Mouse (Mus musculus): ENCODE data around the gene Rere. TPM values are rescaled to one million over a fixed set of nuclear protein-coding genes. Genes with fewer than 3 reads are reported as not detected.

Rere gene
- polyA plus RNA-seq, 1 experiment from 2014 or later, result 19.9 TPM

- no peak for ATAC-seq (ENCODE audit: extremely low read depth, insufficient number of reproducible peaks, low FRiP score, low TSS enrichment)
- no peak overlapping the region for H3K27ac ChIP-seq (replicated peaks)
- H3K27me3 ChIP-seq (replicated peaks), result no peaks in the 10 kb centered on the region
- 62% methylated on average over 1 of the region's 1 CpGs for WGBS
- H3K4me3 ChIP-seq, result no peak overlapping the region
- peaks cover 34% of the 10 kb centered on the region for H3K36me3 ChIP-seq
- H3K9ac ChIP-seq, result no peak overlapping the region
- no peaks in the 10 kb centered on the region for H3K9me3 ChIP-seq
- peaks cover 39% of the 10 kb centered on the region for H3K4me1 ChIP-seq
- no peak overlapping the region for H3K4me2 ChIP-seq
These were observed 238.6 kb downstream of the Rere start for GRCm38 (mm10) chr4:150520069-150520468.

- H3K4me3 ChIP-seq, result no peak overlapping the region
- H3K27ac ChIP-seq (replicated peaks), result no peak overlapping the region
- 74% methylated on average over 5 of the region's 5 CpGs for WGBS
- H3K27me3 ChIP-seq (replicated peaks), result no peaks in the 10 kb centered on the region
- H3K4me1 ChIP-seq, result peaks cover 24% of the 10 kb centered on the region
- H3K9me3 ChIP-seq, result no peaks in the 10 kb centered on the region
- no peak overlapping the region for H3K4me2 ChIP-seq
- peaks cover 39% of the 10 kb centered on the region for H3K36me3 ChIP-seq
- no peak overlapping the region for H3K9ac ChIP-seq
- no peak for ATAC-seq (ENCODE audit: extremely low read depth, insufficient number of reproducible peaks, low FRiP score, low TSS enrichment)
These were observed 241.0 kb downstream of the Rere start for GRCm38 (mm10) chr4:150522425-150522824.

GRCm38 (mm10) chr4:150523351-150523750 lies 241.9 kb downstream of the Rere start:
- Histone ChIP-seq H3K27ac (replicated peaks) (no peak overlapping the region), H3K4me3 (no peak overlapping the region)

GRCm38 (mm10) chr4:150526269-150526668 lies 244.8 kb downstream of the Rere start:
- no peaks in the 10 kb centered on the region for H3K9me3 ChIP-seq
- H3K4me1 ChIP-seq, result peaks cover 10% of the 10 kb centered on the region; the same call in 1 of the 2 replicates
- no peaks in the 10 kb centered on the region for H3K27me3 ChIP-seq (replicated peaks)
- ATAC-seq (ENCODE audit: extremely low read depth, insufficient number of reproducible peaks, low FRiP score, low TSS enrichment), result no peak
- peaks cover 51% of the 10 kb centered on the region for H3K36me3 ChIP-seq
- no peak overlapping the region for H3K4me2 ChIP-seq
- no peak overlapping the region for H3K9ac ChIP-seq
- H3K27ac ChIP-seq (replicated peaks), result no peak overlapping the region
- 82% methylated on average over 1 of the region's 1 CpGs for WGBS
- no peak overlapping the region for H3K4me3 ChIP-seq

More at GRCm38 (mm10) chr4:150523351-150523750, 241.9 kb downstream of the Rere start:
- H3K27me3 ChIP-seq (replicated peaks), result no peaks in the 10 kb centered on the region
- ATAC-seq (ENCODE audit: extremely low read depth, insufficient number of reproducible peaks, low FRiP score, low TSS enrichment), result peak; percentile 58
- no peak overlapping the region for H3K4me2 ChIP-seq
- H3K9ac ChIP-seq, result no peak overlapping the region
- no peaks in the 10 kb centered on the region for H3K9me3 ChIP-seq
- H3K4me1 ChIP-seq, result peaks cover 16% of the 10 kb centered on the region; the same call in 1 of the 2 replicates
- peaks cover 47% of the 10 kb centered on the region for H3K36me3 ChIP-seq

GRCm38 (mm10) chr4:150528426-150528825 lies 247.0 kb downstream of the Rere start:
- 95% methylated on average over 1 of the region's 1 CpGs for WGBS
- H3K27ac ChIP-seq (replicated peaks), result no peak overlapping the region

GRCm38 (mm10) chr4:150528846-150529245 lies 247.4 kb downstream of the Rere start:
- no peak for ATAC-seq (ENCODE audit: extremely low read depth, insufficient number of reproducible peaks, low FRiP score, low TSS enrichment)
- Histone ChIP-seq H3K4me1 (no peaks in the 10 kb centered on the region), H3K36me3 (peaks cover 37% of the 10 kb centered on the region), H3K4me2 (no peak overlapping the region), H3K9me3 (no peaks in the 10 kb centered on the region), H3K4me3 (no peak overlapping the region), H3K27me3 (replicated peaks) (no peaks in the 10 kb centered on the region), H3K9ac (no peak overlapping the region), H3K27ac (replicated peaks) (no peak overlapping the region)
- WGBS, result 88% methylated on average over 5 of the region's 5 CpGs

More at GRCm38 (mm10) chr4:150528426-150528825, 247.0 kb downstream of the Rere start:
- Histone ChIP-seq H3K9ac (no peak overlapping the region), H3K4me1 (0 out of 2 replicates have a peak, but pooled peaks cover 3% of the 10 kb centered on the region), H3K9me3 (no peaks in the 10 kb centered on the region), H3K4me2 (no peak overlapping the region), H3K27me3 (replicated peaks) (no peaks in the 10 kb centered on the region), H3K4me3 (no peak overlapping the region), H3K36me3 (peaks cover 41% of the 10 kb centered on the region)
- no peak for ATAC-seq (ENCODE audit: extremely low read depth, insufficient number of reproducible peaks, low FRiP score, low TSS enrichment)

- no peak for ATAC-seq (ENCODE audit: extremely low read depth, insufficient number of reproducible peaks, low FRiP score, low TSS enrichment)
- no peaks in the 10 kb centered on the region for H3K9me3 ChIP-seq
- no peak overlapping the region for H3K4me2 ChIP-seq
- H3K4me1 ChIP-seq, result no peaks in the 10 kb centered on the region
- no peaks in the 10 kb centered on the region for H3K27me3 ChIP-seq (replicated peaks)
- peaks cover 42% of the 10 kb centered on the region for H3K36me3 ChIP-seq
- H3K27ac ChIP-seq (replicated peaks), result no peak overlapping the region
- 74% methylated on average over 7 of the region's 7 CpGs for WGBS
- no peak overlapping the region for H3K9ac ChIP-seq
- H3K4me3 ChIP-seq, result no peak overlapping the region
These were observed 250.4 kb downstream of the Rere start for GRCm38 (mm10) chr4:150531869-150532268.

GRCm38 (mm10) chr4:150536821-150537510 lies 255.5 kb downstream of the Rere start:
- H3K9ac ChIP-seq, result no peak overlapping the region
- 0 out of 2 replicates have a peak, but pooled peaks cover 5% of the 10 kb centered on the region for H3K4me1 ChIP-seq
- H3K36me3 ChIP-seq, result peaks cover 47% of the 10 kb centered on the region
- no peak overlapping the region for H3K4me2 ChIP-seq
- no peaks in the 10 kb centered on the region for H3K27me3 ChIP-seq (replicated peaks)
- H3K4me3 ChIP-seq, result no peak overlapping the region
- H3K27ac ChIP-seq (replicated peaks), result no peak overlapping the region
- no peak for ATAC-seq (ENCODE audit: extremely low read depth, insufficient number of reproducible peaks, low FRiP score, low TSS enrichment)
- WGBS, result 84% methylated on average over 3 of the region's 3 CpGs
- no peaks in the 10 kb centered on the region for H3K9me3 ChIP-seq

- H3K27ac ChIP-seq (replicated peaks), result no peak overlapping the region
- no peak overlapping the region for H3K9ac ChIP-seq
- H3K4me3 ChIP-seq, result no peak overlapping the region
- H3K36me3 ChIP-seq, result peaks cover 44% of the 10 kb centered on the region
- no peaks in the 10 kb centered on the region for H3K27me3 ChIP-seq (replicated peaks)
- H3K4me1 ChIP-seq, result 0 out of 2 replicates have a peak, but pooled peaks cover 12% of the 10 kb centered on the region
- H3K9me3 ChIP-seq, result no peaks in the 10 kb centered on the region
- WGBS, result 88% methylated on average over 1 of the region's 1 CpGs
- no peak for ATAC-seq (ENCODE audit: extremely low read depth, insufficient number of reproducible peaks, low FRiP score, low TSS enrichment)
- no peak overlapping the region for H3K4me2 ChIP-seq
These were observed 258.4 kb downstream of the Rere start for GRCm38 (mm10) chr4:150539846-150540245.

- no peak for ATAC-seq (ENCODE audit: extremely low read depth, insufficient number of reproducible peaks, low FRiP score, low TSS enrichment)
- no peak overlapping the region for H3K4me3 ChIP-seq
- no peak overlapping the region for H3K4me2 ChIP-seq
- H3K27me3 ChIP-seq (replicated peaks), result no peaks in the 10 kb centered on the region
- H3K9me3 ChIP-seq, result no peaks in the 10 kb centered on the region
- no peak overlapping the region for H3K9ac ChIP-seq
- no peak overlapping the region for H3K27ac ChIP-seq (replicated peaks)
- 68% methylated on average over 4 of the region's 5 CpGs for WGBS
- H3K36me3 ChIP-seq, result peaks cover 40% of the 10 kb centered on the region
- 0 out of 2 replicates have a peak, but pooled peaks cover 14% of the 10 kb centered on the region for H3K4me1 ChIP-seq
These were observed 259.1 kb downstream of the Rere start for GRCm38 (mm10) chr4:150540392-150541094.

- ATAC-seq (ENCODE audit: extremely low read depth, insufficient number of reproducible peaks, low FRiP score, low TSS enrichment), result no peak
- Histone ChIP-seq H3K4me1 (peaks cover 19% of the 10 kb centered on the region; the same call in 1 of the 2 replicates), H3K9ac (no peak overlapping the region), H3K27ac (replicated peaks) (no peak overlapping the region), H3K27me3 (replicated peaks) (no peaks in the 10 kb centered on the region), H3K4me2 (no peak overlapping the region), H3K36me3 (peaks cover 28% of the 10 kb centered on the region), H3K4me3 (no peak overlapping the region), H3K9me3 (no peaks in the 10 kb centered on the region)
- 79% methylated on average over 7 of the region's 7 CpGs for WGBS
These were observed 262.8 kb downstream of the Rere start for GRCm38 (mm10) chr4:150544231-150544630.

Measured in heart, embryonic 13.5 days (tissue).